Mouse (Mus musculus) stomach, embryonic 16.5 days (tissue): ENCODE data around the gene Macrod2. TPM values are rescaled to one million over a fixed set of nuclear protein-coding genes. Genes with fewer than 3 reads are reported as not detected.

Experiments
- ATAC-seq: fragments of 200-750 bp; cut with Nextera tagmentation; 2 replicates; pipeline ENCODE4 v1.8.0; 2017; ENCODE audit warnings: moderate number of reproducible peaks, moderate TSS enrichment; ENCODE audit not compliant: insufficient read depth, low FRiP score
- H3K27ac ChIP-seq: fragments of 300-500 bp; sonication (generic); 2 replicates; pipeline ENCODE4 v1.5.1; 2014; ENCODE audit warnings: low read length
- H3K27me3 ChIP-seq: fragments of 300-500 bp; sonication (generic); 2 replicates; pipeline ENCODE4 v1.6.1; 2014; ENCODE audit warnings: low read length, control low read depth, mixed read lengths; ENCODE audit not compliant: control insufficient read depth, insufficient read depth
- H3K36me3 ChIP-seq: fragments of 300-500 bp; sonication (generic); 2 replicates; pipeline ENCODE4 v1.6.1; 2014; ENCODE audit warnings: low read length; ENCODE audit not compliant: control insufficient read depth, insufficient read depth
- H3K4me1 ChIP-seq: fragments of 300-500 bp; sonication (generic); 2 replicates; pipeline ENCODE4 v1.6.1; 2014; ENCODE audit warnings: low read length, control low read depth, mixed read lengths; ENCODE audit not compliant: control insufficient read depth, insufficient read depth
- H3K4me2 ChIP-seq: fragments of 300-500 bp; sonication (generic); 2 replicates; pipeline ENCODE4 v1.6.1; 2014; ENCODE audit warnings: low read depth, low read length, mixed read lengths
- H3K4me3 ChIP-seq: fragments of 300-500 bp; sonication (generic); replicated peaks from 2 replicates; pipeline ENCODE4 v1.5.1; 2014; ENCODE audit warnings: mild to moderate bottlenecking, low read length
- H3K9ac ChIP-seq: fragments of 300-500 bp; sonication (generic); 2 replicates; pipeline ENCODE4 v1.6.1; 2014; ENCODE audit warnings: low read length
- H3K9me3 ChIP-seq: fragments of 300-500 bp; sonication (generic); replicated peaks from 2 replicates; pipeline ENCODE4 v1.6.1; 2016; ENCODE audit warnings: low read length, control low read depth; ENCODE audit not compliant: control insufficient read depth
- WGBS: fragments of 180-500 bp; shearing (Covaris S2); extraction: QIAGEN DNeasy Blood & Tissue Kit; methylation state at CpG from one replicate; pipeline ENCODE4 v1.1.7; 2014; 5-methylcytosine and 5-hydroxymethylcytosine counted together
- polyA plus RNA-seq: library from polyadenylated mRNA; unstranded; fragments of >200 nt; fragmentation: Nextera tagmentation; extraction: Ambion mirVana; gene quantifications from 2 replicates; pipeline ENCODE4 v1.2.1, GENCODE M21; 2015

Macrod2 gene
- polyA plus RNA-seq, 1 experiment from 2014 or later: 45.4 TPM

- H3K4me3 ChIP-seq: no peak overlapping the region
- no peaks in the 10 kb centered on the region for H3K36me3 ChIP-seq
- H3K9ac ChIP-seq: no peak overlapping the region
- no peaks in the 10 kb centered on the region for H3K27me3 ChIP-seq
- H3K4me1 ChIP-seq: peaks cover 3% of the 10 kb centered on the region; the same call in 1 of the 2 replicates
- H3K27ac ChIP-seq: no peak overlapping the region
- 78% methylated on average over 13 of the region's 13 CpGs for WGBS
- no peak for ATAC-seq
- no peak overlapping the region for H3K4me2 ChIP-seq
- H3K9me3 ChIP-seq: no peaks in the 10 kb centered on the region
Measured at GRCm38 (mm10) chr2:140778212-140778611, 383.1 kb downstream of the Macrod2 start.

GRCm38 (mm10) chr2:140783041-140783440 lies 387.9 kb downstream of the Macrod2 start:
- Histone ChIP-seq H3K9ac (no peak overlapping the region), H3K27ac (no peak overlapping the region), H3K36me3 (no peaks in the 10 kb centered on the region), H3K4me1 (no peaks in the 10 kb centered on the region), H3K27me3 (no peaks in the 10 kb centered on the region), H3K9me3 (no peaks in the 10 kb centered on the region), H3K4me3 (no peak overlapping the region), H3K4me2 (no peak overlapping the region)
- 71% methylated on average over 1 of the region's 1 CpGs for WGBS
- ATAC-seq: no peak

GRCm38 (mm10) chr2:140784626-140785025 lies 389.5 kb downstream of the Macrod2 start:
- no peaks in the 10 kb centered on the region for H3K4me1 ChIP-seq
- no peaks in the 10 kb centered on the region for H3K36me3 ChIP-seq
- ATAC-seq: no peak
- no peak overlapping the region for H3K9ac ChIP-seq
- no peak overlapping the region for H3K4me3 ChIP-seq
- no peak overlapping the region for H3K4me2 ChIP-seq
- no peaks in the 10 kb centered on the region for H3K9me3 ChIP-seq
- H3K27me3 ChIP-seq: no peaks in the 10 kb centered on the region
- WGBS: 78% methylated on average over 2 of the region's 2 CpGs
- no peak overlapping the region for H3K27ac ChIP-seq

- no peak overlapping the region for H3K9ac ChIP-seq
- WGBS: 39% methylated on average over 5 of the region's 5 CpGs
- no peaks in the 10 kb centered on the region for H3K36me3 ChIP-seq
- no peak overlapping the region for H3K4me3 ChIP-seq
- no peaks in the 10 kb centered on the region for H3K9me3 ChIP-seq
- no peak overlapping the region for H3K4me2 ChIP-seq
- no peaks in the 10 kb centered on the region for H3K27me3 ChIP-seq
- ATAC-seq: peak; percentile 87; the same call in 1 of the 2 replicates
- no peak overlapping the region for H3K27ac ChIP-seq
- no peaks in the 10 kb centered on the region for H3K4me1 ChIP-seq
Measured at GRCm38 (mm10) chr2:140790363-140790762, 395.3 kb downstream of the Macrod2 start.

GRCm38 (mm10) chr2:140793886-140794608 lies 398.9 kb downstream of the Macrod2 start:
- no peak overlapping the region for H3K4me2 ChIP-seq
- H3K36me3 ChIP-seq: no peaks in the 10 kb centered on the region
- H3K4me3 ChIP-seq: no peak overlapping the region
- no peak overlapping the region for H3K9ac ChIP-seq
- WGBS: 86% methylated on average over 4 of the region's 4 CpGs
- H3K4me1 ChIP-seq: no peaks in the 10 kb centered on the region
- H3K27ac ChIP-seq: no peak overlapping the region
- ATAC-seq: no peak
- H3K9me3 ChIP-seq: no peaks in the 10 kb centered on the region
- no peaks in the 10 kb centered on the region for H3K27me3 ChIP-seq

- Histone ChIP-seq H3K4me2 (no peak overlapping the region), H3K27ac (no peak overlapping the region), H3K9ac (no peak overlapping the region), H3K4me1 (no peaks in the 10 kb centered on the region), H3K9me3 (no peaks in the 10 kb centered on the region), H3K4me3 (no peak overlapping the region), H3K27me3 (no peaks in the 10 kb centered on the region), H3K36me3 (no peaks in the 10 kb centered on the region)
- 76% methylated on average over 4 of the region's 4 CpGs for WGBS
- no peak for ATAC-seq
Measured at GRCm38 (mm10) chr2:140811693-140812092, 416.6 kb downstream of the Macrod2 start.

GRCm38 (mm10) chr2:140819391-140820120 lies 424.4 kb downstream of the Macrod2 start:
- Histone ChIP-seq H3K27ac (no peak overlapping the region), H3K4me3 (no peak overlapping the region), H3K4me2 (no peak overlapping the region), H3K9ac (no peak overlapping the region), H3K27me3 (no peaks in the 10 kb centered on the region), H3K4me1 (no peaks in the 10 kb centered on the region), H3K9me3 (no peaks in the 10 kb centered on the region), H3K36me3 (no peaks in the 10 kb centered on the region)
- ATAC-seq: 0 out of 2 replicates have a peak, but pooled peaks have one; percentile 40
- 14% methylated on average over 2 of the region's 2 CpGs for WGBS

GRCm38 (mm10) chr2:140822378-140822777 lies 427.3 kb downstream of the Macrod2 start:
- H3K27me3 ChIP-seq: no peaks in the 10 kb centered on the region

GRCm38 (mm10) chr2:140826241-140826640 lies 431.1 kb downstream of the Macrod2 start:
- 62% methylated on average over 2 of the region's 2 CpGs for WGBS
- H3K27me3 ChIP-seq: no peaks in the 10 kb centered on the region
- no peaks in the 10 kb centered on the region for H3K4me1 ChIP-seq
- no peak for ATAC-seq
- H3K4me3 ChIP-seq: no peak overlapping the region
- H3K4me2 ChIP-seq: no peak overlapping the region
- H3K9me3 ChIP-seq: no peaks in the 10 kb centered on the region
- H3K27ac ChIP-seq: no peak overlapping the region
- no peaks in the 10 kb centered on the region for H3K36me3 ChIP-seq
- H3K9ac ChIP-seq: no peak overlapping the region

More at GRCm38 (mm10) chr2:140822378-140822777, 427.3 kb downstream of the Macrod2 start:
- no peaks in the 10 kb centered on the region for H3K4me1 ChIP-seq
- no peak overlapping the region for H3K4me2 ChIP-seq
- no peak overlapping the region for H3K27ac ChIP-seq
- no peaks in the 10 kb centered on the region for H3K36me3 ChIP-seq
- no peak overlapping the region for H3K9ac ChIP-seq
- WGBS: 91% methylated on average over 3 of the region's 3 CpGs
- no peak overlapping the region for H3K4me3 ChIP-seq
- no peak for ATAC-seq
- H3K9me3 ChIP-seq: no peaks in the 10 kb centered on the region
